Mouse (Mus musculus): ENCODE measurements at regions not wholly inside any gene's neighbourhood (a gene's known extent, or its start where the extent isn't known, plus 50 kb on each side); places are given as distances from the start of the nearest gene placed in this dataset.

DNA sequence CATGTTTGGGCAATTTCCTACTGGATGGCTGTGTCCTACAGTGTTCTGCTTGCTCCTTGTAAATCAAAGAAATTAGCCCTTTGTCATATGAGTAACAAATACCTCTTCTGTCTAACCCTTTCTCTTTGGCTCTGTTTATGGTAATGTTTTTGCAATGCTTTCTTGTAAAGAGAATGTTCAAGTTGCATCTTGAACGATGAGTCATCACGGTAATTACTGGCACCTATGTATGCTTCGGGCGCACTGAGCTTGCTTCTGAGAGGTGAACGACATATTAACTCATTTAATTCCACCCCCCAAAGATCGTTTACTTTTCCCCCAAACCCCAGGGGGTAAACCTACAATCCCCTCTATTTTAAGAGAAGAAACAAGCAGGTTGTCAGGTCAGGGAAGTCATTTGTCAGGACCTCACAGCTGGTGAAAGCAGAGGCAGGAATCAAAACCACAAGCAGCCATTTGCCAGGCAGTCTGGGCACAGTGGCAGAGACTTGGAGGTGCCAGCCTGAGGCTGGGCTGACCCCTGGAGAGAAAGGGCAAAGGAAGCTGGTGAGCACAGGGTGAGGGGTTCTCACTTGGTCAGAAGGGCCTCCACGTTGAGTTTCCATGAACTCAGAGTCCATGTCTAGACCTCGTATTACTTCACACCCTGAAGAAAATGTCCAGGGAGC, 87.6 kb upstream of the Atp1a1 start:
- no peak for DNase-seq

DNA sequence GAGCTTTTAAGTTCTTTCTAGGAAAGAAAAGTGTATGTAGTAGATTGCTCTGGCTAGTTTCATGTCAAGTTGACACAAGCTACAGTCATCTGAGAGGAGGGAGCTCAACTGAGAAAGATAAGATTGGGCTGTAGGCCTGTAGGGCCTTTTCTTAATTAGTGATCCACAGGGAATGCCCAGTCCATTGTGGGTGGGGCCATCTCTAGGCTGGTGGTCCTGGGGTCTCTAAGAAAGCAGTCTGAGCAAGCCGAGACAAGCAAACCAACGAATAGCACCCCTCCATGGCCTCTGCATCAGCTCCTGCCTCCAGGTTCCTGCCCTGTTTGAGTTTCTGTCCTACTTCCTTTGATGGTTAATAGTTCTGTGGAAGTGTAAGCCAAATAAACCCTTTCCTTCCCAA, 86.3 kb upstream of the Atp1a1 start:
- DNase-seq, result no peak

DNA sequence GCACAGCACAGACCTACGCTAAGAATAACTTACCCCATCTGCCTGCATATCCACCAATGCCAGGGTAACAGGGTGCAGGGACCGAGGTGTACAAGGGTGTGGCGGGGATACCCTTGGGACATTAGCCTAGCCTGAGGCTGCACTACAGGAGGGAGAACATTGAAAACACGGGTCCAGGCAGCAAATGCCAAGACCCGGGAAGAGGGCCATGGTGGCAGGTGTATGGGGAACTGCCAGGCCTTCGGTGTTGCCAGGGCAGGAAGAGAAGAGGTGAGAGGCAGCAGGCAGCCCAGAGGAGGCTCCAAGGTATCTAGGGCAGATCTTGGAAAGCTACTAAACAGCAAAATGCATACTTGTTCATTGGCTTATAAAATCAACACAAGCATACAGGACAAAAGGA, 85.7 kb upstream of the Atp1a1 start:
- no peak for DNase-seq

DNA sequence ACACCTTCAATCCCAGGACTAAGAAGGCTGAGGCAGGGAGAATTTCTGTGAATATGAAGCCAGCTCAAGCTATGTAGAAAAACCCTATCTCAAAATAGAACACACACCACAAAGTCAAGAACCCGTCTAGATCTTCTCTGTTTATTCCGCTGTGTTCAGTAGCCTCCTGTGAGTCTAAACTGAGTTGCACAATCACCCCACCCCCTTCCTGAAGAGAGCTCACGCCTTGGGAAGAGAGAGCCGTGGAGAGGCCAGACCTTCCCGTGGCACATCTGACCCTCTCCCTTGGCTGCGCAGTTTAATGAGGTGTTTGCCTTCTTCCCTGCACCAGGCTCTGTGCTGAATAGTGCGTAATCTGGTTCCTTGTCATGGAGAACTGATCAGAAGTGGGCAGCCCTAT, 80.7 kb upstream of the Atp1a1 start:
- DNase-seq, result no peak

DNA sequence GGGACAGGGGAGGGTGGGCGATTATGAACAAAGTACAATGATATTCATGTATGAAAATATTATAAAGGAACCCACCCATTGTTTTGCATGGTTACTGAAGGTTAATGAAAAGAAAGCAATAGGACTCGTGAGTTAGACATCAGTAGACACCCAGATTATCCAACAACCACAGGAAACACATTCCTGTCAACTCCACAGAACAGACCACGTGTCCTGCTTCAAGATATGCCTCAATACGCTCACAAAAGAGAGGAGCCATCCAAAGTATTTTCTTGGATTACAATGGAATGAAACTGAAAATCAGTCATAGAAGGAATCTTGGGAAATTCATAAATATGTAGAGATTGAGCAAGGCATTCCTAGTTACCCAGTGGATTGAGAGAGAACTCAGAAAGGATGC, 68.5 kb upstream of the Atp1a1 start:
- DNase-seq, result no peak

DNA sequence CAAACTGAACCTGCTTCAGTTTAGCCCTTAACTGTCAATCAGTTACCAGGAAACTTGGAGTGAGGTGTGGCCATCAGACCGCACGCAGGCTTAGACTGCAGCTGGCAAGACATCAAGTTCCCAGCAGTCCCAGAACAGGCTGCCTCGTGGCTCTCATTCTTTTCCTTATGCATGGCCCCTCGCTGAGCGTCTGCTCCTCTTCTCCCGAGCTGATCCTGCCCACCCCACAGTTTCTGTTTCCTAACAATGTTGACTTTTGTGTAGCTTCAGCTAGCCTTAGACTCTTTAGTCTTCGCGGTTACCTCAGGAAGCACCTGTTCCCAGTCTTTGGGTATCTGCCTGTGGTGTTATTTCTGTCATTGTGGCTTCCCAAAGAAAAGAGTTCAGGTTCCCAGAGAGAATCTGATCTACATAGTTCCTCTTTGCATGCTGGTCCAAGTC, 66.1 kb upstream of the Atp1a1 start:
- DNase-seq, result peak; percentile 45

DNA sequence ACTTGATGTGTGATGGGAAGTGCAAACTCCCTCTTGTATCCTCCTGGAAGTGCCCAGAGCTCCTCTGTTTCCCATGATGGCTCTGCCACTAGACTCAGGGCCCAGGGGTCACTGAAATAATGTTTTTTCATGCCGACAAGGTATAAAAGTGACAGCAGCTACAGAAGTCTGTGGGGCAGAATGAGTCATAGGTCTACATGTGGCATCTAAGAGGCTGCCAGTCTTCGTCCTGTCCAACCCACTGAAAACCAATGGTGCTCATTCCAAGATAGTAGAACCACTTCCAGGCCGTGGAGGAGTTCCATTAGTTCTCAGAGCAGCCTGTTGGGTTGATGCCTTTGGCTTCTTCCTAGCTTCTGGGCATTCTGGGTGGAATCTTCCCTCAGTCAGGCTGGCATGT, 65.3 kb upstream of the Atp1a1 start:
- DNase-seq, result no peak

DNA sequence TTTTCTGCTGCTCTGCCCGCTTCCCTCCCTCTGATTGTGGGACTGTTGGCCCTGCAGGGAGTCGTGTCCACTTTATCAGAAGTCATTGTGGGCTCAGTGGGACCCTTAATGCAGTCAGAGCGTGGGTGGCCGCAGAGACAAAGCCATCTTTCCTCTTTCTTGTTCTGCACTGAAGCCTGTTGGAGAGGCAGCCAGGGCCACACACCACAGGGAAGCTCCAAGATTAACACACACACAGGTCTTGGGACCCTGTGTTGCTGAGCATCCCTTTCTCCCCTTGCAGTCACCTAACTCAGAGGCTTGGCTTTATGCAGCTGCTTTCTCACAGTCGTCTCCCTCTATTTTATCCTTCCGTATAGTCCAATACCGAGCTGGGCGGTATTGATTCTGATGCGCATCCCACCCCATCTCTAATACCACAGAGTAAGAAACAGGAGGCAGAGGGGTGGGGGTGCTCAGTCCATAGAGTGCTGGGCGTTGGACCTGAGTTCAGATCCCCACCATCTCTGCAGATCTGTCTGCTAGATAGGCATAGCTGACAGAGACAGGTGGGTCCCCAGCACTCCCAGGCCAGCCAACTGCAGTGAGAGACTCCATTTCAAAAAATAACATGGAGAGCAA, 63.4 kb upstream of the Atp1a1 start:
- DNase-seq, result no peak

DNA sequence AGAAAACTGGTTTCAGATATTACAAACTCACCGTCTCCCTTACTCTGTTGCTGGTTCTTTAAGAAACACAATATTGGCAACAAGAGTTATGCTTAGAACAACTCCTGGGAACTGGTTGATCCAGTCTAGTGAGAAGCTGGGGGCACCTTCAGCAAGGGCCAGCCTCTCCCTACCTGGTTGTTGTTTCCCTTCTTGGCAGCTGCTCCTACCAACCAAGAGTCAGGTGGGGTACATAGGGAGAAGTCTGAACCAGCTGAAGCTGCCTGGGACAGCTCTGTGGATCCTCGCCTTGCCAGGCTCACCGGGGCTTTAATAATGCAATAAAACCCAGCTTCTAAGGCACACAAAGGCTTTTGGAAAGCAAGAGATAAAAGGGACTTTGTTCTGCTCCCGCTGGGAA, 62.7 kb upstream of the Atp1a1 start:
- no peak for DNase-seq

DNA sequence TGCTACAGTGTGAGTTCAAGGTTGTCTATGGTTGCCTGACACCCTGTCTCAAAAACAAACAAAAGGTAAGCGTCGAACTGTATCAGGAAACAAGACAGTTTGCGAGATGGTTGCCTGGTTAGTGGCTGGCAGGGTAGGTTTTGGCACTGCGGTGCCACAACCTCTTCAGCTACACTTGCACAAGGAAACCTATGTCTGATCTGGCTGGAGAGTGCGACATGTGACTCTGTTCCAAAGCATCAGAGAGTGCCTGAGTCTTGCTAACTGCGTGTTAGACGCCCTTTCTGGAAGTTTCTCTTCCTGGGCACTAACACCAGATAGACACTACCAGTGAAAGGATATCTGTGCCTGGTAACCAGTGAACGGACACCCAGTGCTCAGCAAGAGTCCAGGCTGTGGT, 62.1 kb upstream of the Atp1a1 start:
- no peak for DNase-seq

DNA sequence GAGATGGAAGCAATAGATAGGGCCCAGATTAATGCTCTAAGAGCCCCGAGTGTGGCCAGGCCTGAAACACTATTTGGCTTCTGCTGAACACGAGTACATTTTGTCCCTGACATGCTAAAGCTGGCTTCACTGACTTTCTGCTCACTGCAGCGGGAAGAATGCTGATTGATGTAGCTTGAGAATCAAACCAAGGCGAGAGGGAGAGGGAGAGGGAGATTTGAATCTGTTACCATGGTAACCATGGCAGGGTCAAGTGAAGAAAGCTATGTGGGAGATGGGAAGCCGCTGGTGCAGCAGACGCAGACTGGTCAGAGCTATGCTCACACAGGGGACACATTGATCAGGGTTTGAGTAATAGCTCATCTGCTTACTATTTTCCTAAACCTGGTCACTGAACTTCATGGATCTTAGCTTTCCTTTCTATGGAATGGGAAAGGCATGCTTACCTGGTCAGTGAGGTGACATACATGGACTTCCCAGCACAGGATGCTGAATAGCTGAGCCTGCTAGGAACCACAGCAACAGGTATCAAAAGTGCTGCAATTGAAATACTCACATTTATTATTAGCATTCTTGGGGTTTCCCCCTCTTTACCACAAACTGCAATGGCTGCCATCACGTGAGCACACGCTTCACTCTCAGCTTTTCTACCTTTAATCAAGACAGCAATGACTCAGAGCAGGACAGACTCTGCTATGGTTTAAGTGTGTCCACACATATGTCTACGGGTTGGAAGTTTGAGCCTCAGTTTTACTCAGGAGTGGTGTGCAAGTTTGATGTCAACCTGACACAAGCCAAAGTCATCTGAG, 56.9 kb upstream of the Atp1a1 start:
- no peak for DNase-seq

DNA sequence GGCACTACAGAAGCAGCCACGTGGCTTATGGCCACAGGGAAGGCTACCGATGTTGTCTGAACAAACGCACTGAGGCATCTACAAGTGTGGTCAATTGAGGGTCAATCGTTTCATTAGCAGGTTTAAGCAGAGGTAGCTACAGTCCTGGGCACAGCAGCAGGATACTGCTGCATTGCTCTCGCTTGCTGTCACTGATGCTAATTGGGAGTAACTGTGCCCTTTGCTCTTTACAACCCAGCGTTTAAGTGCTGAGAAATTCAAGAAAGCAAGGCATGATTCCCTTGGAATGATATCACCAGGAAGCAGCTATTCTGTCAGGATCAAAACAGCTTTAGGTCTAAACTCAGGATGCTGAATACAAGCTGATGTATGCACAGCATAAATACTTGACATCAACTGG, 56.2 kb upstream of the Atp1a1 start:
- no peak for DNase-seq

DNA sequence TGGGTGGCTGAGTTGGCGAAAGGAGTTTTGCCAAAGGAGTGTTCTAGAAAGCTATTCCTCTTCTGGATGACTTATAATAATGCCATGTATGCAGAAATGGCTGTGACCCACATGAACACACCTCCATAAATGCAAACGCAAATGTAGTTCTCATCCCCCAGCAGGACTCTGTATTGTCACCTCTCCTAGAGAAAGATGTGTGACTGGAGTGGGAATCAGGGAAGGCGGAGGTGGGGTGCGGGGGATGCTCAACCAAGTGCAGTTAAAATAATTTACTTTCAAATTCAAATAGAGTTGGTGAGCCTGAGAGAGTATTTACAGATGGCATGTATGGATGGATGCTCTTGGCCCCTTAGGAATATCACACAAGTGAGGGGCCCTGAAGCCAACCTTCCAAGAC, 55.7 kb upstream of the Atp1a1 start:
- DNase-seq, result no peak

DNA sequence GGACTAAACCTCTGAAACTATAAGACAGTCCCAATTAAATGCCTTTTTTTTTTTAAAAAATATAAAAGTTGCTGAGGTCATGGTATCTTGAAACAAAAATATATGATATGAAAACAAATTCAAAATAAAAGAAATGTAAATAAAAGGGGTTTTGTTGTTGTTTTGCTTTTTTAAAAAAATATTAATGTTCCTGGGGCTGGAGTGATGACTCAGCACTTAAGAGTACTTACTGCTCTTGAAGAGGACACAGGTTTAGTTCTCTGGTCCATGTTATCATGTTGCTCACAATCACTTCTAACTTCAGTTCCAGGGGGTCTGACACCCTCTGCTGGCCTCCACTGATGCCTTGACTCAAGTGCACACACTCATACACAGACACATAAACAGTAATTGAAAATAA, 53.5 kb upstream of the Atp1a1 start:
- DNase-seq, result no peak

DNA sequence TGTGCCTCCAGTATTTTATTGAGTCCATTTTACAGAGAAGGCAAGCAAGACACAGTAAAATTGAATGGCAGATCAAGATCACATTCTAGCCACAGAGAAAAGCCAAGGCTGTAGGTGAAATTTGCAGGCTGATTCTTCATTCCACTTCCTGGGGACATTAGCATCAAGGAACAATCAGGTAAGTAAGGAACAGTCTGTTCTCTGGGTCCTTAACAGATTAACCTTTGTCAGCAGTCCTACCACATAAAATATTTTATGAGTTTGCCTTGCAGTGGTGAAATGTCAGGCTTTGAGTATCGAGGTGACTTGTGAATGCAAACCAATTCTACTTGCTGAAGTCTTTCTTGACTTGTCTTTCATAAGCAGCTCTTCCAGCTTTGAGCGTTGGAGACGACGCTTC, 50.2 kb upstream of the Atp1a1 start:
- no peak for DNase-seq
